Mouse (Mus musculus) embryonic fibroblast, embryonic 13.5 days (primary cell): ENCODE data around the gene Morf4l1. TPM values are rescaled to one million over a fixed set of nuclear protein-coding genes. Genes with fewer than 3 reads are reported as not detected.

Source experiments
- H3K27ac ChIP-seq: 2 replicates; pipeline ENCODE4 v1.5.1; 2012; ENCODE audit warnings: low read length, control low read depth, inconsistent platforms; ENCODE audit not compliant: insufficient read depth
- H3K4me1 ChIP-seq: 2 replicates; pipeline ENCODE4 v1.6.1; 2011; ENCODE audit warnings: low read length; ENCODE audit not compliant: control insufficient read depth, insufficient read depth
- H3K4me3 ChIP-seq: 2 replicates; pipeline ENCODE4 v1.5.1; 2011; ENCODE audit warnings: mild to moderate bottlenecking, control low read depth, low read length; ENCODE audit not compliant: insufficient read depth
- CTCF ChIP-seq: IDR thresholded peaks from 2 replicates; pipeline ENCODE4 v1.5.1; 2011; ENCODE audit warnings: mild to moderate bottlenecking, control low read depth, low read length, moderate library complexity, borderline replicate concordance; ENCODE audit not compliant: insufficient read depth
- POLR2A ChIP-seq: IDR thresholded peaks from 2 replicates; pipeline ENCODE4 v1.6.1; 2011; ENCODE audit warnings: low read depth, mild to moderate bottlenecking, control low read depth, low read length, moderate library complexity
- polyA plus RNA-seq: library from polyadenylated mRNA; stranded (reverse); fragments of >200 nt; gene quantifications from 2 replicates; pipeline ENCODE4 v1.2.4, GENCODE M21; 2011; ENCODE audit warnings: low read depth; ENCODE audit not compliant: missing spikeins, insufficient read length

The Morf4l1 gene
- polyA plus RNA-seq, 1 experiment, result 660 TPM

- TF ChIP-seq POLR2A (no peak), CTCF (no peak)
- Histone ChIP-seq H3K4me1 (no peaks in the 10 kb centered on the region), H3K27ac (no peak overlapping the region), H3K4me3 (no peak overlapping the region)
Observed at GRCm38 (mm10) chr9:90133562-90134355, 19.2 kb upstream of the Morf4l1 start.

GRCm38 (mm10) chr9:90128636-90129201 lies 14.1 kb upstream of the Morf4l1 start:
- no peak for TF ChIP-seq POLR2A
- TF ChIP-seq CTCF, result no peak
- Histone ChIP-seq H3K27ac (no peak overlapping the region), H3K4me3 (no peak overlapping the region), H3K4me1 (peaks cover 3% of the 10 kb centered on the region; the same call in 1 of the 2 replicates)

GRCm38 (mm10) chr9:90127146-90127545 lies 12.6 kb upstream of the Morf4l1 start:
- Histone ChIP-seq H3K27ac (no peak overlapping the region), H3K4me3 (no peak overlapping the region), H3K4me1 (peaks cover 3% of the 10 kb centered on the region; the same call in 1 of the 2 replicates)
- no peak for TF ChIP-seq POLR2A
- no peak for TF ChIP-seq CTCF

GRCm38 (mm10) chr9:90126260-90127010 lies 11.9 kb upstream of the Morf4l1 start:
- peaks cover 3% of the 10 kb centered on the region; the same call in 1 of the 2 replicates for H3K4me1 ChIP-seq
- peak overlapping the region; percentile 27 for H3K4me3 ChIP-seq
- H3K27ac ChIP-seq, result no peak overlapping the region
- TF ChIP-seq POLR2A (no peak), CTCF (no peak)

- H3K4me1 ChIP-seq, result peaks cover 3% of the 10 kb centered on the region; the same call in 1 of the 2 replicates
- TF ChIP-seq POLR2A (no peak), CTCF (no peak)
- peak overlapping the region; percentile 27 for H3K4me3 ChIP-seq
Observed at GRCm38 (mm10) chr9:90125416-90126099, 11.0 kb upstream of the Morf4l1 start.

GRCm38 (mm10) chr9:90124873-90125245 lies 10.3 kb upstream of the Morf4l1 start:
- no peak for TF ChIP-seq POLR2A
- TF ChIP-seq CTCF, result no peak
- H3K27ac ChIP-seq, result no peak overlapping the region; the same call in 1 of the 2 replicates
- H3K4me1 ChIP-seq, result peaks cover 3% of the 10 kb centered on the region; the same call in 1 of the 2 replicates
- no peak overlapping the region for H3K4me3 ChIP-seq

More at GRCm38 (mm10) chr9:90125416-90126099, 11.0 kb upstream of the Morf4l1 start:
- no peak overlapping the region for H3K27ac ChIP-seq

GRCm38 (mm10) chr9:90124156-90124872 lies 9.7 kb upstream of the Morf4l1 start:
- H3K4me3 ChIP-seq, result no peak overlapping the region
- peaks cover 3% of the 10 kb centered on the region; the same call in 1 of the 2 replicates for H3K4me1 ChIP-seq
- no peak for TF ChIP-seq CTCF
- no peak for TF ChIP-seq POLR2A
- no peak overlapping the region; the same call in 1 of the 2 replicates for H3K27ac ChIP-seq

GRCm38 (mm10) chr9:90122246-90122740 lies 7.7 kb upstream of the Morf4l1 start:
- Histone ChIP-seq H3K27ac (no peak overlapping the region), H3K4me3 (no peak overlapping the region), H3K4me1 (peaks cover 3% of the 10 kb centered on the region; the same call in 1 of the 2 replicates)
- TF ChIP-seq CTCF (no peak), POLR2A (no peak)

DNA sequence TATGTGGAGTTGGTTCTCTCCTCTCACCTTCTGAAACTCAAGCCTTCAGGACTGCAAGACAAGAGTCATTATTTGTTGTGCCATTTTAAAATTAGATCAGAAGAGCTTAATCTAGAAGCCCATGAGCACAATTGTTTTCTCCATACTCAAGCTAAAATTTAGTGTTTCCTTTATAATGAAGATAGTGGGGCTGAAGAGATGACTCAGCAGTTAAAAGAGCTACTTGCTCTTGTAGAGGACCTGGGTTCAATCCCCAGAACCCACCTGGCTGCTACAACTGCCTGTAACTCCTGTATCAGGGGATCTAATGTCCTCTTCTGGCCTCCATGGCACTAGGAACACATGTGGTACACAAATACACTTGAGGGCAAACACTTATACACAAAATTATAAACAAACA lies 2.7 kb upstream of the Morf4l1 start:
- Histone ChIP-seq H3K27ac (no peak overlapping the region), H3K4me3 (no peak overlapping the region), H3K4me1 (no peaks in the 10 kb centered on the region)
- TF ChIP-seq CTCF (no peak), POLR2A (no peak)
